Mouse (Mus musculus): ENCODE results near the gene Tmc5. TPM values are rescaled to one million over a fixed set of nuclear protein-coding genes. Genes with fewer than 3 reads are reported as not detected.

Gene Tmc5
- polyA plus RNA-seq, 1 experiment from 2014 or later: not detected

- H3K79me2 ChIP-seq (ENCODE audit: inconsistent target): no peaks in the 10 kb centered on the region
- WGBS (ENCODE audit: missing documents): 100% methylated on average over 1 of the region's 1 CpGs
- H3K36me3 ChIP-seq (ENCODE audit: inconsistent target): no peaks in the 10 kb centered on the region
- no peak overlapping the region for H3K27ac ChIP-seq
- H3K4me3 ChIP-seq (ENCODE audit: inconsistent target): no peak overlapping the region
Observed at GRCm38 (mm10) chr7:118714873-118715272, 117.8 kb downstream of the Tmc5 start.

DNA sequence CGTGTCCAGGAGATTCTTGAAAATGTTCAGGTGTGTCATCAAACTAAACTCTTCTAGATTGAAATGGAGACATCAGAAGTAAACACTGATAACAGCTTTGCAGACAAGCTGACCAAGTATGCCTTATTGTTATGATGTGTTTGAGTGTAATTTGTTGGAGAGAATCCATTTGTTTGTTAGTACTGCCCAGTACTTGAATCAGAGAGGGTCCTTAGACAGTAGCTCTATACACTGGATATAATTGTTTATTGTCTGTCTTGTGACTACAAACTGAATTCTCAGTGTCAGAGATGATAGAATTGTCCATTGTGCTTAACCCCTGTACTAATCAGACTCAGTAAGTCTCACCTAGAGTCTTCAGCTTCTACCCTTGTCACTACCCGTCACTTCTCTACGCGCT, 121.0 kb downstream of the Tmc5 start:
- WGBS (ENCODE audit: missing documents): 95% methylated on average over 4 of the region's 4 CpGs
- Histone ChIP-seq H3K79me2 (ENCODE audit: inconsistent target) (no peaks in the 10 kb centered on the region), H3K36me3 (ENCODE audit: inconsistent target) (no peaks in the 10 kb centered on the region), H3K4me3 (ENCODE audit: inconsistent target) (no peak overlapping the region), H3K27ac (no peak overlapping the region)

DNA sequence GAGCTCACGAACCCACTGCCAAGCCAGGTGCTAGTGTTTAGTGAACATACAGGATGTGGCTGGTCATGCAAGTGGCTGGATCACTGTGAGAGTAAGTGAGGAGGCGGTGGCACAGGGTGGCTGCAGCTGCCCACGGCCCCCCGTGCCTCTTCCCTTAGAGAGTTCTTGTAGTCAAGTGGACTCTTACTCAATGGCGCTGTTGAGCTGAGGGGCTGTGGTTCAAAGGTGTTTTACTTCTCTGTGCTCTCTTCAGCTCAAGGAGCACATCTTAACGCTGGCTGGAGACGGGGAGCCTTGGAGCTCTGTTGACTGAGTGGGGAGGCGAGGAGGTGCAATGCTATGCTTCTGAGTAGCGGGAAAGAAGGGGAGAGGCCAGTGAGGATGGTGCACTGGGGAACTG, 126.8 kb downstream of the Tmc5 start:
- Histone ChIP-seq H3K4me3 (ENCODE audit: inconsistent target) (no peak overlapping the region), H3K36me3 (ENCODE audit: inconsistent target) (no peaks in the 10 kb centered on the region), H3K27ac (no peak overlapping the region), H3K79me2 (ENCODE audit: inconsistent target) (no peaks in the 10 kb centered on the region)
- WGBS (ENCODE audit: missing documents): 96% methylated on average over 9 of the region's 9 CpGs

Other genes starting within 250 kb of the Tmc5 start
- not detected in 3 replicates for gene Syt17, start 149.1 kb upstream of the Tmc5 start, polyA plus RNA-seq (2018)
- gene Itpripl2, start 105.3 kb upstream of the Tmc5 start, polyA plus RNA-seq (2018): 40.3 to 54.1 TPM (median 50.5 TPM) in 3 replicates
- gene Coq7, start 63.9 kb upstream of the Tmc5 start, polyA plus RNA-seq (2018): 12.6 to 42.8 TPM (median 37.7 TPM) in 3 replicates
- gene Tmc7, start 12.6 kb upstream of the Tmc5 start, polyA plus RNA-seq (2018): not detected in 3 replicates
- 51.1 to 88.2 TPM (median 86.2 TPM) in 3 replicates for gene Gde1, start 108.5 kb downstream of the Tmc5 start, polyA plus RNA-seq (2018)
- 3.3 to 3.7 TPM (median 3.6 TPM) in 3 replicates for gene Ccp110, start 115.3 kb downstream of the Tmc5 start, polyA plus RNA-seq (2018)
- 93.8 to 123 TPM (median 106 TPM) in 3 replicates for gene Vps35l, start 142.9 kb downstream of the Tmc5 start, polyA plus RNA-seq (2018)